Mouse (Mus musculus): ENCODE results near the gene Nap1l3.

Gene Nap1l3

GRCm38 (mm10) chrX:122396781-122397581, at the start of gene Nap1l3:
Nap1l3 (minus strand) TSS chrX:122397401.
- DNase-seq (ENCODE audit: low read depth) = peak; percentile 20

- no peak for DNase-seq (ENCODE audit: low read depth)
These were observed 451 bp upstream of the Nap1l3 start for GRCm38 (mm10) chrX:122397652-122398051.
